Mouse (Mus musculus) mammary gland, adult 2 months (tissue): Measurements from ENCODE around the gene Phb2. TPM values are rescaled to one million over a fixed set of nuclear protein-coding genes. Genes with fewer than 3 reads are reported as not detected.

Experiments
- polyA plus RNA-seq: library from polyadenylated mRNA; depleted of rRNA; stranded (reverse); fragments of >200 nt; gene quantifications from 2 replicates; pipeline ENCODE4 v1.2.3, GENCODE M21; 2012; ENCODE audit warnings: low replicate concordance; rRNA removed

The Phb2 gene
- polyA plus RNA-seq, result 115 and 126 TPM in 2 replicates

GRCm38 (mm10) chr6:124711824-124712782, at the start of gene Phb2, which contains the start of gene Emg1:
TSS of gene Phb2 (plus strand) at chr6:124712336.
TSS of gene Emg1 (minus strand) at chr6:124712178.

GRCm38 (mm10) chr6:124662477-124663423, 49.4 kb upstream of the Phb2 start, which contains the start of gene Lpcat3:
TSS of gene Lpcat3 (plus strand) at chr6:124663027.

GRCm38 (mm10) chr6:124738511-124739023, 26.4 kb downstream of the Phb2 start, which contains the start of gene Ptpn6:
TSS of gene Ptpn6 (minus strand) at chr6:124738714.

GRCm38 (mm10) chr6:124740888-124741761, 29.0 kb downstream of the Phb2 start, which contains the start of gene Grcc10:
TSS of gene Grcc10 (minus strand) at chr6:124741374.

GRCm38 (mm10) chr6:124755831-124756595, 43.9 kb downstream of the Phb2 start, which contains the start of the genes Gm45234 and Atn1:
TSS of gene Gm45234 (minus strand) at chr6:124756021.
TSS of gene Atn1 (minus strand) at chr6:124756524.

Other genes with a start within 250 kb of the Phb2 start
- gene Clstn3, start 247.5 kb upstream of the Phb2 start, polyA plus RNA-seq, result 46.9 and 56.5 TPM in 2 replicates
- gene C1rl, start 219.2 kb upstream of the Phb2 start, polyA plus RNA-seq, result 6.1 and 7.9 TPM in 2 replicates
- 67.2 and 93.0 TPM in 2 replicates for gene C1ra, start 199.9 kb upstream of the Phb2 start, polyA plus RNA-seq
- gene C1s1, start 170.0 kb upstream of the Phb2 start, polyA plus RNA-seq, result 115 and 294 TPM in 2 replicates
- gene C1rb, start 142.0 kb upstream of the Phb2 start, polyA plus RNA-seq, result 0.19 and 0.26 TPM in 2 replicates
- gene C1s2, start 76.3 kb upstream of the Phb2 start, polyA plus RNA-seq, result 0.10 and 0.45 TPM in 2 replicates
- gene Lpcat3, start 49.3 kb upstream of the Phb2 start, polyA plus RNA-seq, result 150 and 207 TPM in 2 replicates
- gene Emg1, start 158 bp upstream of the Phb2 start, polyA plus RNA-seq, result 37.9 and 58.8 TPM in 2 replicates
- 82.7 and 124 TPM in 2 replicates for gene Ptpn6, start 26.4 kb downstream of the Phb2 start, polyA plus RNA-seq
- 242 and 257 TPM in 2 replicates for gene Grcc10, start 29.0 kb downstream of the Phb2 start, polyA plus RNA-seq
- not detected in 2 replicates for gene Gm45234, start 43.7 kb downstream of the Phb2 start, polyA plus RNA-seq
- 25.6 and 59.6 TPM in 2 replicates for gene Atn1, start 44.2 kb downstream of the Phb2 start, polyA plus RNA-seq
- 11.8 and 17.7 TPM in 2 replicates for gene Eno2, start 57.3 kb downstream of the Phb2 start, polyA plus RNA-seq
- 0.76 and 1.5 TPM in 2 replicates for gene Lrrc23, start 67.4 kb downstream of the Phb2 start, polyA plus RNA-seq
- gene Spsb2, start 96.3 kb downstream of the Phb2 start, polyA plus RNA-seq, result 16.4 and 26.4 TPM in 2 replicates
- gene Tpi1, start 102.0 kb downstream of the Phb2 start, polyA plus RNA-seq, result 313 and 1,090 TPM in 2 replicates
- 84.8 and 98.1 TPM in 2 replicates for gene Usp5, start 117.1 kb downstream of the Phb2 start, polyA plus RNA-seq
- gene Cdca3, start 117.2 kb downstream of the Phb2 start, polyA plus RNA-seq, result 7.1 and 9.3 TPM in 2 replicates
- gene Gnb3, start 127.9 kb downstream of the Phb2 start, polyA plus RNA-seq, result 0.55 TPM in 1 of 2 replicates, not detected in the other
- gene P3h3, start 145.4 kb downstream of the Phb2 start, polyA plus RNA-seq, result 29.1 and 38.5 TPM in 2 replicates
- 1.3 and 2.7 TPM in 2 replicates for gene Gpr162, start 151.6 kb downstream of the Phb2 start, polyA plus RNA-seq
- 25.7 and 33.5 TPM in 2 replicates for gene Cd4, start 175.9 kb downstream of the Phb2 start, polyA plus RNA-seq
- gene Lag3, start 199.4 kb downstream of the Phb2 start, polyA plus RNA-seq, result 9.6 and 17.2 TPM in 2 replicates
- gene Ptms, start 207.8 kb downstream of the Phb2 start, polyA plus RNA-seq, result 1,592 and 1,640 TPM in 2 replicates
- 328 and 380 TPM in 2 replicates for gene Mlf2, start 219.1 kb downstream of the Phb2 start, polyA plus RNA-seq